Mouse (Mus musculus): Measurements from ENCODE around the gene Hmgb3. TPM values are rescaled to one million over a fixed set of nuclear protein-coding genes. Genes with fewer than 3 reads are reported as not detected.

The Hmgb3 gene
- 136 TPM for polyA plus RNA-seq (2014; fragmentation: Illumina TruSeq; extraction: RNeasy Lipid Tissue Mini Kit (QIAGEN cat#74804); ENCODE audit: low read depth, low replicate concordance)

DNA sequence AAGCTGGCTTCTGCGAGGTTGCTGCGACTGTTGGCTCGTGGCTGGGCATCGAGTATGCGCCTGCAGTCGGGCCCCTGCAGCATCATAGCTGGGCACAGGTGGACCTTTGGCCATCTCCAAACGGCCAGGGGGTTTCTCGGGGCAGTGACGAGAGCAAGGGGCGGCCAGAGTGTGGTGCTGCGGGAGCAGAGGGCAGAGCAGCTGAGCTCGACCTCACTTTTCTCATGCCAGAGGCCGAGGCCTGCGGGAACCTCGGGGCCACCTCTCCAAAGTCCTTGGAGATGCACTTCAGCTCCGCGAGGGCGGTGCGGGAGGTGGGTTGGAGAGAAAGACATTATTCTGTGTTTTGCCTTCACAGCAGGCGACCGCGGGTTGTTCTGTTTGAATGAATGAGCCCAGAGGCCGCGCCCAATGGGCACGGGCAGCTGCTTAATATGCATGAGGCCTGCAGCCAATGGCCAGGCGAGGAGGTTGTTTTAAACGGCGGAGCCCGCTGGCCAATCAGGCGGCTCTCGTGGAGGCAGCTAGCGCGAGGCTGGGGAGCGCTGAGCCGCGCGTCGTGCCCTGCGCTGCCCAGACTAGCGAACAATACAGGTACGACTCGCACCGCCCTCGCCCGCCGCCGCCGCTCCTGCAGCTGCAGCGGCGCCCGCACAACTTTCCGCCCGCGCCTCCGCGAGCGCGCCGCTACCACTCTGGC is at the start of gene Hmgb3:
Gene Hmgb3, plus strand, starts transcription at position 504 of the 700 bp plus-strand sequence.

Other genes starting within 250 kb of the Hmgb3 start
- gene Mtmr1, start 191.2 kb upstream of the Hmgb3 start, polyA plus RNA-seq (2014; fragmentation: Illumina TruSeq; extraction: RNeasy Lipid Tissue Mini Kit (QIAGEN cat#74804); ENCODE audit: low read depth, low replicate concordance), result 56.7 TPM
- gene Cd99l2, start 63.1 kb upstream of the Hmgb3 start, polyA plus RNA-seq (2014; fragmentation: Illumina TruSeq; extraction: RNeasy Lipid Tissue Mini Kit (QIAGEN cat#74804); ENCODE audit: low read depth, low replicate concordance), result 15.7 TPM
- gene Gpr50, start 107.7 kb downstream of the Hmgb3 start, polyA plus RNA-seq (2014; fragmentation: Illumina TruSeq; extraction: RNeasy Lipid Tissue Mini Kit (QIAGEN cat#74804); ENCODE audit: low read depth, low replicate concordance), result not detected

All from sigmoid colon, adult 10 weeks (tissue).